Mouse (Mus musculus) hindbrain, embryonic 14.5 days (tissue): ENCODE data around the gene Htra1. TPM values are rescaled to one million over a fixed set of nuclear protein-coding genes. Genes with fewer than 3 reads are reported as not detected.

Experiments used
- ATAC-seq: fragments of 200-750 bp; cut with Nextera tagmentation; 2 replicates; pipeline ENCODE4 v1.8.0; 2017; ENCODE audit warnings: moderate number of reproducible peaks, mild to moderate bottlenecking, moderate TSS enrichment, moderate library complexity; ENCODE audit not compliant: low FRiP score
- DNase-seq: peaks from one replicate; pipeline ENCODE4 v3.0.0-alpha.2; 2015; ENCODE audit warnings: low spot score
- H3K27ac ChIP-seq: fragments of 300-500 bp; sonication (generic); 2 replicates; pipeline ENCODE4 v1.5.1; 2014; ENCODE audit warnings: mild to moderate bottlenecking, moderate library complexity
- H3K27me3 ChIP-seq: fragments of 300-500 bp; sonication (generic); 2 replicates; pipeline ENCODE4 v1.6.1; 2014; ENCODE audit warnings: mild to moderate bottlenecking, low read length, mixed read lengths; ENCODE audit not compliant: control insufficient read depth, insufficient read depth
- H3K36me3 ChIP-seq: fragments of 300-500 bp; sonication (generic); replicated peaks from 2 replicates; pipeline ENCODE4 v1.6.1; 2014; ENCODE audit not compliant: control insufficient read depth, insufficient read depth
- H3K4me1 ChIP-seq: fragments of 300-500 bp; sonication (generic); replicated peaks from 2 replicates; pipeline ENCODE4 v1.6.1; 2014; ENCODE audit warnings: antibody characterized with exemption, low read length, mixed read lengths; ENCODE audit not compliant: control insufficient read depth, insufficient read depth
- H3K4me2 ChIP-seq: fragments of 300-500 bp; sonication (generic); replicated peaks from 2 replicates; pipeline ENCODE4 v1.6.1; 2014; ENCODE audit warnings: mild to moderate bottlenecking, moderate library complexity
- H3K4me3 ChIP-seq: fragments of 300-500 bp; sonication (generic); replicated peaks from 2 replicates; pipeline ENCODE4 v1.5.1; 2014; ENCODE audit warnings: mild to moderate bottlenecking, low read length
- H3K9ac ChIP-seq: fragments of 300-500 bp; sonication (generic); 2 replicates; pipeline ENCODE4 v1.6.1; 2014
- H3K9me3 ChIP-seq: fragments of 300-500 bp; sonication (generic); 2 replicates; pipeline ENCODE4 v1.6.1; 2016; ENCODE audit warnings: low read length; ENCODE audit not compliant: control insufficient read depth
- WGBS: fragments of 180-500 bp; shearing (Covaris S2); extraction: QIAGEN DNeasy Blood & Tissue Kit; methylation state at CpG from one replicate; pipeline ENCODE4 v1.1.7; 2014; 5-methylcytosine and 5-hydroxymethylcytosine counted together
- polyA plus RNA-seq: library from polyadenylated mRNA; unstranded; fragments of >200 nt; fragmentation: Nextera tagmentation; extraction: Ambion mirVana; gene quantifications from 2 replicates; pipeline ENCODE4 v1.2.1, GENCODE M21; 2014

Gene Htra1
- polyA plus RNA-seq, 1 experiment from 2014 or later = 22.9 TPM

DNA sequence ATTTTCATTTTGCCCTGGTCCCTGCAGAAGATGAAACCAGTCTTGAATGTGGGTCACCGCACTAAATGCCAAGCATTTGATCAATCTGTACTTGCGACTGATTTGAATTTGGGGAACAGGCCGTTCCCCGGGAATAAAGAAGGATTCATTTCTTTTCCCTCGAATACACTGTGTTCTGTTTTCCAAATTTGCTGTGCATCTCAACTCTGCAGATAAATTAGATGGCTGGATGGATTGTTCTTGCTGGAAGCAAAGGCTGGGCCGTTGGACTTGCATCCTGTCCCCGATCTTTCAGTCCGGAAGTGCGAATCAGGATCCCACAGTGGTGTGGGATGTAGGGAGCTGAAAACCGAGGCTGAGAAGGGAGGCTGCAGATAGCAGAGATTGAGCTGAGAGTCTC, 17.5 kb downstream of the Htra1 start:
- no peak overlapping the region for H3K4me2 ChIP-seq
- H3K4me1 ChIP-seq = no peaks in the 10 kb centered on the region
- DNase-seq = no peak
- H3K27me3 ChIP-seq = no peaks in the 10 kb centered on the region
- H3K36me3 ChIP-seq = no peaks in the 10 kb centered on the region
- no peak for ATAC-seq
- 90% methylated on average over 10 of the region's 10 CpGs for WGBS
- no peak overlapping the region for H3K27ac ChIP-seq
- no peak overlapping the region for H3K4me3 ChIP-seq
- H3K9ac ChIP-seq = no peak overlapping the region
- no peaks in the 10 kb centered on the region for H3K9me3 ChIP-seq

DNA sequence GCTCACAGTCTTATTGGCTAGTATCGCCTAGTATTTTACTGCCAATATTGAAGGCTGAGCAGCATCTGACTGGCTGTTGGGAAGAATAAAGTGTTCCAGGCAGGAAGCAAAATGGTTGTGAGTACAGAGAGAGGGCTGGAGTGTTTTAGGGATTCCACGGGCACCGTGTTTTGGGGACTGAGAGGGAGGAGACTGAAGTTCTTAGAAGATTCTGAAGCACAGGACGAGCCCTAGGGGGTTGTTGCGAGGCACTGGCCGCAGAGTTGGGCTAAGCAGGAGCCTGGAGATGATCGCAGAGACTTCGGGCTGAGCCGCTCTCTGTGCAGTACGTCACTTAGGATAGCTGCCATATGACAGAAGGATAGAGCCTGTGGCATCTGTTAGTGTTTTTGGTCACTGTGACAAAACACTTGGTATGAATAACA, 18.3 kb downstream of the Htra1 start:
- DNase-seq (no peak), ATAC-seq (no peak)
- H3K27me3 ChIP-seq = no peaks in the 10 kb centered on the region
- no peak overlapping the region for H3K9ac ChIP-seq
- H3K36me3 ChIP-seq = no peaks in the 10 kb centered on the region
- 91% methylated on average over 10 of the region's 10 CpGs for WGBS
- no peak overlapping the region for H3K27ac ChIP-seq
- no peaks in the 10 kb centered on the region for H3K9me3 ChIP-seq
- H3K4me3 ChIP-seq = no peak overlapping the region
- H3K4me2 ChIP-seq = no peak overlapping the region
- no peaks in the 10 kb centered on the region for H3K4me1 ChIP-seq

DNA sequence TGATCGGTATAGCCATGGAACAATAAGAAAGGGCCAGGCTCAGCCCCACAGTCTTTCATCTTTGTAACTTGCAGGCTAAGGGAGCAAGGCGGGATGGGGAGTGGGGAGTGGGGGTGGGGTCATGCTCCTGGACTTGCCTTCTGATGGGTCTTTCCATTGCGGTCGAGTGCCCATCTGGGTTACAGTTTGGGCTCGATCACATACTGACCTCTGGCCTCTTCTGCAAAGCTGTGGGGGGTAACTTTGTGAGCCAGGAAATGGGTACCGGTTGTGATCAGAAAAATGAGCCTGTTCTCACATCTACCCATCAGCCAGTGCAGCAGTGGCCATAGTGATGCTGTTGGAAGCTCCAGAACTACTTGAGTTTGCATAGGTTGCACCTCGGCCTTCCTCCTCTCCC, 22.6 kb downstream of the Htra1 start:
- DNase-seq (no peak), ATAC-seq (no peak)
- Histone ChIP-seq H3K4me3 (no peak overlapping the region), H3K27ac (no peak overlapping the region), H3K27me3 (no peaks in the 10 kb centered on the region), H3K36me3 (no peaks in the 10 kb centered on the region), H3K4me1 (no peaks in the 10 kb centered on the region), H3K4me2 (no peak overlapping the region), H3K9ac (no peak overlapping the region), H3K9me3 (no peaks in the 10 kb centered on the region)
- WGBS = 66% methylated on average over 7 of the region's 7 CpGs

- WGBS = 56% methylated on average over 7 of the region's 7 CpGs
- DNase-seq (no peak), ATAC-seq (no peak)
- Histone ChIP-seq H3K4me3 (no peak overlapping the region), H3K9me3 (no peaks in the 10 kb centered on the region), H3K27me3 (no peaks in the 10 kb centered on the region), H3K9ac (no peak overlapping the region), H3K4me2 (no peak overlapping the region), H3K27ac (no peak overlapping the region), H3K36me3 (no peaks in the 10 kb centered on the region), H3K4me1 (no peaks in the 10 kb centered on the region)
Observed at GRCm38 (mm10) chr7:130959868-130960267, 24.0 kb downstream of the Htra1 start.

DNA sequence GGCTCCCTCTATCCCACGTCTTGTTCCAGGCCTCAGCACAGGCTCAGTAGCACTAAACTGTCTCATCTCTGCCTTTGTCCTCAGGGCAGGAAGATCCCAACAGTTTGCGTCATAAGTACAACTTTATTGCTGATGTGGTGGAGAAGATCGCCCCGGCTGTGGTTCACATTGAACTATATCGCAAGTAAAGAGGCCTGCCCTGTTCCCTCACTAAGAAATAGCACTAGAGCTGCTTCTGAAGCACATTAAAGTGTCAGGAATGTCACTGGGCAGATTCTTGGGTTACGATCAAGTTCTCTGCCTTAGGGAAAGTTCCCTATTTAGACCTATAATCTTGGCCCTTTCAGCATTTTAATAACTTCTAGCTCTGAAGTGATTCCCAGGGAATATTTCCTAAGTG, 25.5 kb downstream of the Htra1 start:
- H3K4me2 ChIP-seq = no peak overlapping the region
- no peaks in the 10 kb centered on the region for H3K36me3 ChIP-seq
- H3K4me1 ChIP-seq = no peaks in the 10 kb centered on the region
- H3K9ac ChIP-seq = no peak overlapping the region
- DNase-seq = no peak
- no peaks in the 10 kb centered on the region for H3K9me3 ChIP-seq
- H3K4me3 ChIP-seq = no peak overlapping the region
- no peak overlapping the region for H3K27ac ChIP-seq
- no peaks in the 10 kb centered on the region for H3K27me3 ChIP-seq
- 93% methylated on average over 6 of the region's 6 CpGs for WGBS
- no peak for ATAC-seq

GRCm38 (mm10) chr7:130964686-130965085, 28.8 kb downstream of the Htra1 start:
- H3K9me3 ChIP-seq = no peaks in the 10 kb centered on the region
- WGBS = 65% methylated on average over 5 of the region's 5 CpGs
- DNase-seq = no peak

DNA sequence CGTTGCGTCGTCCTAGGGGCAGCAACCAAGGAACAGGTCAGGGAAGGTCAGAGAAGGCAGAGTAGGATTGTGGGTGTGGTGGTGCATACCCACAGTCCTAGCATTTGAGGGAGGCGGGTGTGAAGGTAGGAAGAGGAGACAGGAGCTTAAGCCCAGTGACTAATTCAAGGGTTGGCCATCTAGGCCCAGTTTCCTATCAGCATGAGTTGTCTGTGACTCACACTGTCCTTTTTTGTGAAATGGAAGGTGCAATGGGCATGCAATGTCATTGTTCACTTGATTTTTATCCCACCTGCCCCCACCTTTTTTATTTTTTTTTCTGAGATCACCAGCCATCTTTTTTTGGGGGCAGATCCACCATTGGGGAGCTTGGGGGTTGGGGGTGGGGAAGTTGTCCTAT, 29.5 kb downstream of the Htra1 start:
- no peak overlapping the region for H3K4me3 ChIP-seq
- no peak overlapping the region for H3K4me2 ChIP-seq
- no peaks in the 10 kb centered on the region for H3K4me1 ChIP-seq
- no peak for DNase-seq
- no peaks in the 10 kb centered on the region for H3K36me3 ChIP-seq
- H3K27ac ChIP-seq = no peak overlapping the region
- no peaks in the 10 kb centered on the region for H3K27me3 ChIP-seq
- no peak for ATAC-seq
- H3K9me3 ChIP-seq = no peaks in the 10 kb centered on the region
- 95% methylated on average over 4 of the region's 4 CpGs for WGBS
- no peak overlapping the region for H3K9ac ChIP-seq

More at GRCm38 (mm10) chr7:130964686-130965085, 28.8 kb downstream of the Htra1 start:
- Histone ChIP-seq H3K4me3 (no peak overlapping the region), H3K4me2 (no peak overlapping the region), H3K36me3 (no peaks in the 10 kb centered on the region), H3K27ac (no peak overlapping the region), H3K9ac (no peak overlapping the region), H3K27me3 (no peaks in the 10 kb centered on the region), H3K4me1 (no peaks in the 10 kb centered on the region)
- no peak for ATAC-seq

- Histone ChIP-seq H3K4me3 (no peak overlapping the region), H3K27me3 (no peaks in the 10 kb centered on the region), H3K9me3 (no peaks in the 10 kb centered on the region), H3K4me2 (no peak overlapping the region), H3K27ac (peak overlapping the region; percentile 44; the same call in 1 of the 2 replicates), H3K36me3 (no peaks in the 10 kb centered on the region), H3K9ac (no peak overlapping the region), H3K4me1 (no peaks in the 10 kb centered on the region)
- ATAC-seq = peak; percentile 37; the same call in 1 of the 2 replicates
- peak; percentile 43 for DNase-seq
- WGBS = 45% methylated on average over 4 of the region's 4 CpGs
Observed at GRCm38 (mm10) chr7:130965909-130966365, 30.0 kb downstream of the Htra1 start.

- WGBS = 71% methylated on average over 5 of the region's 5 CpGs
- Histone ChIP-seq H3K4me3 (no peak overlapping the region), H3K9ac (no peak overlapping the region), H3K4me2 (no peak overlapping the region), H3K36me3 (no peaks in the 10 kb centered on the region), H3K27me3 (no peaks in the 10 kb centered on the region), H3K4me1 (no peaks in the 10 kb centered on the region), H3K27ac (no peak overlapping the region), H3K9me3 (no peaks in the 10 kb centered on the region)
- ATAC-seq = no peak
- no peak for DNase-seq
Observed at GRCm38 (mm10) chr7:130966451-130966850, 30.5 kb downstream of the Htra1 start.

DNA sequence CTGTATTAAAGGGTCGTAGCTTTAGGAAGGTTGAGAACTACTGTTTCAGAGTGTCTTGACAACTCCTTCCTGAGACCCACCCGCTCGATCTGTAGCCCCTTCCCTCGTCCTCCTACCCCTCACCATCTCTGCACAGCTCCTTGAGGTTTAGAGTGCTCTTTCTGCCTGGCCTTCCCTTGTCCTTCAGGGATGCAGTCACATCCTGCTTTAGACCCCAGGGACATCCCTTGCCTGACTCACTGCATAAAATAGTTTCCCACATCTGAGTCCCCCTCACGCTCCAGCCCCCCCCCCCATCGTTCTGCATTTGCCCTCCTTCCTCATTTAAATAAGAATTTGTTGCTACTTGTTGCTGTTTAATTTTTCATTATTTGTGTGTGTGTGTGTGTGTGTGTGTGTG, 31.0 kb downstream of the Htra1 start:
- no peaks in the 10 kb centered on the region for H3K27me3 ChIP-seq
- no peak overlapping the region for H3K27ac ChIP-seq
- no peaks in the 10 kb centered on the region for H3K9me3 ChIP-seq
- H3K4me3 ChIP-seq = no peak overlapping the region
- H3K9ac ChIP-seq = no peak overlapping the region
- H3K4me2 ChIP-seq = no peak overlapping the region
- H3K36me3 ChIP-seq = no peaks in the 10 kb centered on the region
- ATAC-seq = no peak
- H3K4me1 ChIP-seq = no peaks in the 10 kb centered on the region
- WGBS = 73% methylated on average over 6 of the region's 6 CpGs
- no peak for DNase-seq
